Mouse (Mus musculus) cerebellum, adult 11 months (tissue): ENCODE data around the gene Bap1.

ENCODE experiments used
- DNase-seq: peaks from one replicate; pipeline ENCODE4 v3.0.0; 2022

Gene Bap1

GRCm38 (mm10) chr14:31233996-31234591 is 17.2 kb upstream of the Bap1 start:
- peak; percentile 78 for DNase-seq

DNA sequence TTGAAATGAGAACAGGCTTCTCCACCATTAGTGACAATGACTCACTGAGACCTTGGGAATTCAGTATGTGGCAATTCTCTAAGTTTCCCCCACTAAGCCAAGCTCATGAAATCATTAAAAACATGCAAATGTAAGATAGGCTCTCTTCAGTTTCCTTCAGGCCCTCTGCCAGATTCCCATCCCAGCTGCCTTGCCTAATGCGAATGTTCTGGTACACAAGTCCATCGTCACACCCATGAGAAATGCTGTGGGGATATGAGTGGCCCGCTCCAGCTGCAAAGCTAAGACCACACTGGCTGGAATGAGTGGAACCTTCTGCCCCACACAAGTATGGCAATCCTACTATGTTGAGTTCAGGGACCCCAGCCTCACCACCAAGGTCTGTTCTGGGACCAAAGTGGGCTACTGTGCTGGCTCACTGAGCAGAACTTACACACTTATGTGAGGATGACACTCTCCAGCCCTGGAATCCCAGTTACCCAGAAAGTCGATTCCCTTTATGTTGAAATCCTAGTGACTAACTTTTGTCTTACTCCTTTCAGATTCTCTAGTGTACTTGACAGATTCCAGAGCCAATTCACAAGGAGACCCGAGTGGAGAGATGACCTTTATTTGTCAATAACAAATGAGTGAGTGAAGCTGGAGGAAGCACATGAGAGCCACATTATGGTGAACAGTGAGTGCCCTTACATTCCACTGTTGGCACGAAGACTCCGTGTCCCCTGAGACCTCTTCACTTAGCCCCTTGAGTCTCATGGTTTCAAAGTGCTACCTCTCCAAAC is 14.0 kb upstream of the Bap1 start:
- DNase-seq = no peak

DNA sequence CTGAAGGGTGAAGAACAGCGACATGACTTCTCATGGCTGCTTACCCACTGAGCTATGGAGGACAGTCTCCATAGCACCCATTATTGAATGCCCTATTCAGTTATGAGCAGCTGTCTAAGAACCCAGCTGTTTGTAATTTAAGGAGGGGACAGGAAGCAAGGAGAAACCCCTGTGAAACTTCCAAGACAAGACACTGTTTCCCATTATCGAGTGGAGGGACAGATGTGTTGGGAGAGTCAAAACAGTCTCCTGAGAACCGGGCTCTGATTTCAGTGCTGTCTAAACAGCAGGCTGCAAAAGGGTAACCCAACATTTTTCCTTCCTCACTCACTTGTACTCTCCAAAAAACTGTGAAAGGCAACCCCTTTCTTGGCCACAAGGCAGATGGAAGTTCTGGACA is 10.7 kb upstream of the Bap1 start:
- DNase-seq = no peak

- no peak for DNase-seq
Observed at GRCm38 (mm10) chr14:31244777-31245176, 6.5 kb upstream of the Bap1 start.

DNA sequence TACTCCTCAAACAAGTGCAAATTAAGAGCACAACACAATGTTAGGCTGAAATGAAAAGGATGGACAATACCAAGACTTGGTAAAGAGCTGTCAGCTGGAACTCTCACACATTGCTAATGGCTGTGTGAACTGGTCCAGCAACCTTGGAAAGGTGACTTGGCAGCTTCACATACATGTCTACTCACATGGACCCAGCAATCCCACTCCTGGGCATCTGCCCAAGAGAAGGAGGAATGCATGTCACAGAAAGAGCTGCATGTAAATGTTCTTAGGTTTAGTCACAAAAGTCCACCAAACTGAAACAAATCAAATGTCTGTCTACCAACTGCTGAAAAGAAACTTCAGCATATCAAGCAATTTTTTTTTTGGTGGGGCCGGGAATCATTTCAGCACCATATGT is 5.3 kb upstream of the Bap1 start:
- DNase-seq = no peak

DNA sequence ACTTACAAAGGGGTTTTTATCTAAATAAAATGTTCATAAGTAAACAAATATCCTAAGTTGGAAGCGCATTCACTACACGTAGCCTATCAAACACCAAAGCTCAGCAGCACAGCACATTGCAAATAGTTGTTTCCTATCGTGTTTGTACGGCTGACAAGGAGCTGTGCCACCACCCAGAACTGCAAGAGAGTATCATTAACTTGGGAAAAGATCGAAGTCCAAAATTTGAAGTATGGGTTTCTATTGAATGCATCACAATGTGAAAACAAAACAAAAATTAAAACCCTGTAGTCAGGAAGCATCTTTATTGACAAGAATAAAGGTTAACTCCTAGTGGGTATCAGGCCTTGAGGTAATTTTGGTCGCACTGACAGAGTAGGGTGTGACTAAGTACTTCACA is 2.9 kb upstream of the Bap1 start:
- DNase-seq = no peak

DNA sequence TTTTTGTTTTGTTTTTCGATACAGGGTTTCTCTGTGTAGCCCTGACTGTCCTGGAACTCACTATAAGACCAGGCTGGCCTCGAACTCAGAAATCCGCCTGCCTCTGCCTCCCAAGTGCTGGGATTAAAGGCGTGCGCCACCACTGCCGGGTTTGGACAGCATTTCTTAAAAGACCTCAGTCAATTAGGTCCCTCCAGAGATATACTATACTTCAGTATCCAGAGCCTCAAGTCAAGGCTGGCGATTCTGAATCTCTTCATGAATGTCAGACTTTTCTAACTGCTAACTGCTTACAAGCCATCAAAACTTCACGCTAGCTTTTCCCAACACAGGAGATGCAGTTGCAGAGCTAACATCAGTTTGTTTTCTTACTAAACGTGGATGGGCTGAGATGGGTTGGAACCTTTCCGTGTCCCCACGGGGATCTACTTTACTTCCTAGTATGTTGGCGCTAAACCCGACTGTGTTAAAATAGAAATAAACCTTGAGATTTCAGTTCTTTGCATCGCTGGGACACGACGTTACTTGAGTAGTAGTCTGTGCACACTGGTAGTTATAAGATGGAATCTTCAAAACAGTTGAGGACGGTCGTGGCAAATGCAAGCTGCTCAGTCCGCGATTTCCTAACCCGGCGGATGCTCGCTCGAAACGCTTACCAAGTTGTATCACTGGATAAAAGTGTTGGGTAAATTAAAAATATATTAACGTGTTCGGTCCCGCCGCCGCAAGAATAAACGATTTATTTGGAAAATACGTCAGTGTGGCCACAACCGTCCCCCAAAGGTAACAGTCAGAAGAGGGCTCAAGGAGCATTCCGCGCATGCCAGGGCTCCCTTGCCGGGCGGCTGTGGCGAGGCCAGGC is 797 bp upstream of the Bap1 start:
- no peak for DNase-seq

DNA sequence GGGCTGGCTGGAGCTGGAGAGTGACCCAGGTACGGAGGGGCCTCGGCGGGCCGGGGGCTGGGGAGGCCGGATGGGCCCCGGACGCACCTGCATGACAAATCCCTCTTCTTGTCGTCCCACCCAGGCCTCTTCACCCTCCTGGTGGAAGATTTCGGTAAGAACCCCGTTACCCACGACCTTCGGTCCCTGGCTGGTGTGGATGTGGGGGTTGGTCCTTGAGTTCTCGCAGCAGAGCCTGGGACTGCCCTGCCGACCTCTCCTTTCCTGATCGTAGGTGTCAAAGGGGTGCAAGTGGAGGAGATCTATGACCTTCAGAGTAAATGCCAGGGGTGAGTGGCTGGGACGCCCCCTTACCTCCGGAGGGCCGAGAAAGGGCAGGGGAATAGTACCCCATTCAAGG is 376 bp downstream of the Bap1 start:
- no peak for DNase-seq

DNA sequence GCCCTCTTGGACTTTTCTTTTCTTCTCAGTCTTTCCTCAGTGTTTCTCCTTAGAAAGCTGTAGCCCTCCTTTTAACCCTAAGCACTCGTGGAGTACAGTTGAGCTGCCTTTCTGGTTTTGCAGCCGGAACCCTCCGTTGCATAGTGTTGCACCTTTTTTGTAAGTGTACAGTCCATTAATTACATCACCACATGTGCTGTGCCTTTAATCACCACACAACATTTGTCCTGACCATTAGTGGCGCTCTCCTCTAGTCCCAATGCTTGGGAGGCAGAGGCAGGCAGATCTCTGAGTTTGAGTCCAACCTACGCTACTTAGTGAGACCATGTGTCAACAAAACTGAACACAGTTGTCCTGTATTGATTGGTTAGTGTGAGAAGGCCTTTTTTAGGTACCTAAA is 841 bp downstream of the Bap1 start:
- no peak for DNase-seq

DNA sequence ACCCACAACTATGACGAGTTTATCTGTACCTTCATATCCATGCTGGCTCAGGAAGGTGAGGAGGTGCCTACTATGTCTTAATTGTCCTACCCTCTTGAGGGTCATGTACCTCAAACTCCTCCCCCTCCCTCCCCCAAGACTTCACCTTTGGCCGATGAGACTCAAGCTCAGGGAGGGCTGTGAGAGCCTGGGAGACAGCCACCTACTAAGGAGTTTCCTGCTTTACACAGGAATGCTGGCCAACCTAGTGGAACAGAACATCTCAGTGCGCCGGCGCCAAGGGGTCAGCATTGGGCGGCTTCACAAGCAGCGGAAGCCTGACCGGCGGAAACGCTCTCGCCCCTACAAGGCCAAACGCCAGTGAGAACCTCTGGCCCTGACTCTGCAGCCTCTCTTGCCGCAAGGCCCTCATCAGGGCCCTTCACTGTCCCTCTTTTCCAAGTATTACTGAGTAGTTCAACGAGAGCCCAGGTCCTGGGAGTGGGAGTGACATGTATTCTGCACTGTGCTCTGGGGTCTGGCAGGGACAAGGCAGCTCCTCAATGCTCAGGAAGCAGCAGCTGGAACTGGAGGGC is 7.3 kb downstream of the Bap1 start:
- no peak for DNase-seq

- no peak for DNase-seq
Observed at GRCm38 (mm10) chr14:31260374-31260773, 9.1 kb downstream of the Bap1 start.

DNA sequence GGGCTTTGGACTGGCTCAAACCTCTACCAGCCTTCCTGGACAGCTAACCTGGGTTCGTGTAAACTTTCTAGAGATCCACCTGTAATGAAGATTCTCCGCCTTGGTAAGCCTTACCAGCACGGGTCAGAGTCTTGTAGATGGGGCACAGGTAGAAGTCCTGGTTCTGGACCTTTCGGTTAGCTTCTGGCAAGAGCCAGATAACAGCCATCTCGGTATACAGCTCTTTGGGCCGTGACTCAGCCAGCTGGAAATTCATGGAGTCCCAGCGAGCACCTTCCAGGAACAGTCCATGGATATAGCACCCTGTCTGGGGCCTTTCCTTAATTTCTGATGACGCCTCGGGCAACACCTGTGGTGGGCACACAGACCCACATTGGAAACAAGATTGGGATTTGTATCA is 9.7 kb downstream of the Bap1 start:
- no peak for DNase-seq

DNA sequence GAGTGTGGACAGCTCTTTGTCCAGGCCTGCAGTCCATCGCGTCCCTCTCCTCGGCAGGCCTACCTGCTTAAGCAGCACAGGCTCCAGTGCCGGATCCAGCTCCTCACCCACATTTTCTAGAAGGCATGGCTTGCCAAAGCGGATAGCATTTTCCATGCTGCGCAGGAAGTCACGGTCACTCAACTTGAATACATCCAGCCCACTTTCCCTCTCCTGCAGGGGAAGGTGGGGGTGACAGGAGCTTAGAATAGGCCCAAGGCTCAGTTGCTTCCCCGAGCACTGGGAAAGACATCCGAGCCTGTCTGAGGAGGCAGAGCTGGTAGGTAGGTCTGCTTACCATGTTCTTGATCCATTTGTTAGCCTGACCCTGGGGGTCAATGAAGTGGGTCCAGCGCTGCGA is 16.4 kb downstream of the Bap1 start:
- no peak for DNase-seq

DNA sequence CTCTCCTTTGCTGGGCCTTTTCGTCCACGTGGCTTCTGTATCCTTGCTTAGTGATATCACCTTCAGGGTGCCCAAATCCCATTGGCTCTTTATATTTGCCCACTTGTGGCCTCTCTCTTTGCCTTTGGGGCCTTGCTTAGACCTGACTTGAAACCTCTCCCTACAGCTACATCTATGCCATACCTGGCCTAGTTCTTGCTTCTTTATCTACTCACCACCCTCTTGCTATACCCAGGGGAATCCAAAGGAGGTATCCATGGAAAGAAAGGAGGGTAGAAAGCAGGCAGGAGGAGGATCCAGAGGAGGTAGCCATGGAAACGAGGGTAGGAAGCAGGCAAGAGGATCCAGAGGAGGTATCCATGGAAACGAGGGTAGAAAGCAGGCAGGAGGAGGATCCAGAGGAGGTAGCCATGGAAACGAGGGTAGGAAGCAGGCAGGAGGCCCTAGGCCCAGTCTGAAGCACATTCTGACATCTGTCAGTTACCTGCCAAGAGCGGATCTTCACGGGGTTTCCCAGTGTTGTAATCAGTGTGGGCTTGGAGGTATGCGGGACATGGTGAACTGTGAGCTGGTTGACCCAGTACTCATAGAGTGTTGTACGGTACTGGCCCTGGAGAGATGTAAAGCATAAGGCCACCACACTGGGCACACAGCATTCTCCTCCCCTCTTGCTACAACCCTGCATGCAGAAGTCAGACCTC is 17.2 kb downstream of the Bap1 start:
- no peak for DNase-seq

DNA sequence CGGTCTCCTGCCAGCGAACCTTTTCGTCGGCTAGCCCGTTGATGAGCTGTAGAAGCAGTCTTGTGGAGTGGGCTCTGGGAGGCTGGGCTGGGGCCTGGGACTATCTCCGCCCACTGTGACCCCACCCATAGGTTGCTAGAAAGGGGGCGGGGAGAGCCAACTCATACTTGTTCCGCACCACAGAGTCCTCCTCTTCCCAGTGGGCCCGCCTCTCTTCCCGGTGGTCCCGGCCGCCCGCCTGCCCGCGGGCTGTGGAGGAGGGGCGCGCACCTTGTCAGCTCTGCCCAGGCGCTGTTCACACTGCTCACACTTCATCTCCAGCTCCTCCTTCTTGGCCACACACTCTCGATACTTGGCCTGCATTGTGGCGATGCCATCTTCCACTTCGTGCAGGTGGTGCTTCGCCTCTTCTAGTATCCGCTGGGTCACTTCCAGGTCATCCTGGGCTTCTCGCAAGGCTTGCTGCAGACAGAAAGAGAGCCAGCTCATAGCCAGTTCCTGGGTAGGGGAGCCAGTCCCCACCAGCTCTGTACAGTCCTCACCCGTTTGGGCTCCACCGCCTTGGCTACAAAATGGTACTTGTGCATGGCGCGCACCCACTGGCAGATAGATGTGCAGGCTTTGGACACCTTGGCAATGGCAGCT is 18.3 kb downstream of the Bap1 start:
- no peak for DNase-seq

- no peak for DNase-seq
Observed at GRCm38 (mm10) chr14:31271121-31271520, 19.9 kb downstream of the Bap1 start.

GRCm38 (mm10) chr14:31272164-31272563 is 20.9 kb downstream of the Bap1 start:
- peak; percentile 61 for DNase-seq

DNA sequence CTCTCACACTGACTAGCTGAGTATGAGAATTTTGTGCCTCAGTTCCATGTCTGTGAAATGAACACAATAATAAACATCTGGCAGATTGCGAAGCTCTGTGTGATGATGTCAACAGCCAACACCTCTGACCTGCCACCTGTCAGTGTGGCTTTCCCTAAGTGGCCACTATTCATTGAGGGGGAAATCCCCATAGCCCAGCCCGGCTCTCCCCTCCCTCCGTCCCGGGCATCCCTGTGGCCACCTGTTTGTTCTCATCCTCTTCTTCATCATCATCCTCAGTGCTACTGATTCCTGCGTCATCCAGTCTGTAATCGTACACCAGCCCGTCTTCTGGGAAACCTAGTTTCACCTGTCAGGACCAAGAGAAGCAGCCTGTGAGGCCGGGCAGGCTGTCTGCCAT is 34.5 kb downstream of the Bap1 start:
- DNase-seq = no peak
